Mouse (Mus musculus) CH12.LX (cell line): ENCODE data around the gene Rab3d. TPM values are rescaled to one million over a fixed set of nuclear protein-coding genes. Genes with fewer than 3 reads are reported as not detected.
"Not testable (repeated sequence)": the region's sequence is repeated elsewhere in the genome, so short reads cannot be mapped to it uniquely, and the experiment has no call there.

ENCODE experiments used
- DNase-seq: peaks from one replicate; pipeline ENCODE4 v3.0.0-alpha.2; 2013; ENCODE audit errors: extremely low read depth
- H3K27ac ChIP-seq: 2 replicates; pipeline ENCODE4 v1.5.1; 2012; ENCODE audit warnings: low read depth, mild to moderate bottlenecking, control low read depth, moderate library complexity; ENCODE audit not compliant: insufficient read depth
- H3K27me3 ChIP-seq: replicated peaks from 2 replicates; pipeline ENCODE3; 2012; ENCODE audit warnings: inconsistent platforms
- H3K36me3 ChIP-seq, 2 experiments: replicated peaks in 1 of 2; 2 replicates each; pipeline versions ENCODE3 to v1.6.1; 2012; ENCODE audit warnings: inconsistent platforms in 1 of 2, low read length in 1 of 2, mild to moderate bottlenecking in 1 of 2, mixed read lengths in 1 of 2, moderate library complexity in 1 of 2; ENCODE audit not compliant: control insufficient read depth in 1 of 2, insufficient read depth in 1 of 2
- H3K4me1 ChIP-seq, 2 experiments: 2 replicates each; pipeline ENCODE4 v1.6.1; 2012; ENCODE audit warnings: inconsistent platforms in 1 of 2, moderate library complexity in 1 of 2; ENCODE audit not compliant: insufficient read depth in 2 of 2, control insufficient read depth in 1 of 2
- H3K4me2 ChIP-seq: 2 replicates; pipeline ENCODE4 v1.6.1; 2012; ENCODE audit warnings: low read depth, mild to moderate bottlenecking, control low read depth; ENCODE audit not compliant: poor library complexity, insufficient read depth, severe bottlenecking
- H3K4me3 ChIP-seq, 3 experiments: fragments of 150-350 bp in 1 of 3; sonication (generic) in 1 of 3; replicated peaks in 1 of 3; 2 replicates each; pipeline versions ENCODE3 to v1.5.1; 2011 to 2012; ENCODE audit warnings: low read depth in 2 of 3, low read length in 2 of 3, mild to moderate bottlenecking in 2 of 3, moderate library complexity in 2 of 3, control low read depth in 1 of 3, improper control_type of control experiment in 1 of 3, inconsistent platforms in 1 of 3, mixed read lengths in 1 of 3; ENCODE audit not compliant: poor library complexity in 1 of 3
- H3K79me2 ChIP-seq: replicated peaks from 2 replicates; pipeline ENCODE4 v1.6.1; 2012; ENCODE audit warnings: mild to moderate bottlenecking, moderate library complexity; ENCODE audit not compliant: control insufficient read depth, poor library complexity, insufficient read depth, severe bottlenecking; ENCODE audit errors: extremely low read depth
- H3K9ac ChIP-seq: 2 replicates; pipeline ENCODE4 v1.6.1; 2012; ENCODE audit warnings: low read depth, mild to moderate bottlenecking, control low read depth, moderate library complexity; ENCODE audit not compliant: insufficient read depth
- H3K9me3 ChIP-seq: replicated peaks from 2 replicates; pipeline ENCODE3; 2012; ENCODE audit warnings: low read length, inconsistent platforms, mixed read lengths
- E2F4 ChIP-seq: IDR thresholded peaks from 2 replicates; pipeline ENCODE4 v1.6.1; 2011; ENCODE audit warnings: low read depth, low read length, improper control_type of control experiment; ENCODE audit not compliant: insufficient replicate concordance
- GABPA ChIP-seq: IDR thresholded peaks from 2 replicates; pipeline ENCODE4 v1.6.1; 2012; ENCODE audit warnings: low read depth, low read length, improper control_type of control experiment, inconsistent platforms; ENCODE audit not compliant: insufficient replicate concordance
- IRF4 ChIP-seq: IDR thresholded peaks from 2 replicates; pipeline ENCODE4 v1.6.1; 2014; ENCODE audit warnings: low read depth, mild to moderate bottlenecking, inconsistent platforms, low read length, improper control_type of control experiment
- JUN ChIP-seq: IDR thresholded peaks from 2 replicates; pipeline ENCODE4 v1.6.1; 2011; ENCODE audit warnings: low read depth, mild to moderate bottlenecking, low read length, improper control_type of control experiment, moderate library complexity; ENCODE audit not compliant: insufficient read depth
- MAFK ChIP-seq: IDR thresholded peaks from 2 replicates; pipeline ENCODE4 v1.6.1; 2011; ENCODE audit warnings: low read length, improper control_type of control experiment; ENCODE audit not compliant: insufficient replicate concordance
- RAD21 ChIP-seq: IDR thresholded peaks from 2 replicates; pipeline ENCODE4 v1.6.1; 2011; ENCODE audit warnings: low read depth, mild to moderate bottlenecking, low read length, improper control_type of control experiment, moderate library complexity
- RCOR1 ChIP-seq: conservative IDR thresholded peaks from 2 replicates; pipeline ENCODE4 v1.6.1; 2012; ENCODE audit warnings: low read depth, mild to moderate bottlenecking, inconsistent platforms, low read length, improper control_type of control experiment
- UBTF ChIP-seq: IDR thresholded peaks from 2 replicates; pipeline ENCODE4 v1.6.1; 2012; ENCODE audit warnings: low read depth, mild to moderate bottlenecking, inconsistent platforms, low read length, improper control_type of control experiment, moderate library complexity
- USF2 ChIP-seq: conservative IDR thresholded peaks from 2 replicates; pipeline ENCODE4 v1.6.1; 2011; ENCODE audit warnings: low read depth, low read length, improper control_type of control experiment
- dilution Hi-C: fragments of 300-500 bp; cut with MboI; formaldehyde crosslinking; loops from 2 replicates; pipeline ENCODE4 v1.14.3; 2020; ENCODE audit warnings: low sequenced_read_pairs; ENCODE audit not compliant: extremely low pct_unique_long_range_greater_than_20kb, extremely low pct_ligation_motif_present
- in situ Hi-C: fragments of 300-500 bp; cut with MboI; formaldehyde crosslinking; loops from 3 replicates; pipeline ENCODE4 v1.14.3; 2019; ENCODE audit warnings: low sequenced_read_pairs, low pct_ligation_motif_present, low pct_unique_long_range_greater_than_20kb, mixed read lengths
- polyA plus RNA-seq: library from polyadenylated mRNA; unstranded; fragments of >175 nt; gene quantifications from 2 replicates; pipeline ENCODE4 v1.2.1, GENCODE M21; 2012; ENCODE audit warnings: low read depth; ENCODE audit not compliant: insufficient read length
- total RNA-seq, 2 experiments: library from RNA; depleted of rRNA; stranded (reverse); fragments of 300-350 nt in 1 of 2; fragments of >200 nt in 1 of 2; gene quantifications; 2 replicates each; pipeline ENCODE4 v1.2.3; 2012 to 2014

Gene Rab3d
- total and polyA plus RNA-seq, 3 experiments, result 0.90 to 3.7 (median 0.91) TPM

DNA sequence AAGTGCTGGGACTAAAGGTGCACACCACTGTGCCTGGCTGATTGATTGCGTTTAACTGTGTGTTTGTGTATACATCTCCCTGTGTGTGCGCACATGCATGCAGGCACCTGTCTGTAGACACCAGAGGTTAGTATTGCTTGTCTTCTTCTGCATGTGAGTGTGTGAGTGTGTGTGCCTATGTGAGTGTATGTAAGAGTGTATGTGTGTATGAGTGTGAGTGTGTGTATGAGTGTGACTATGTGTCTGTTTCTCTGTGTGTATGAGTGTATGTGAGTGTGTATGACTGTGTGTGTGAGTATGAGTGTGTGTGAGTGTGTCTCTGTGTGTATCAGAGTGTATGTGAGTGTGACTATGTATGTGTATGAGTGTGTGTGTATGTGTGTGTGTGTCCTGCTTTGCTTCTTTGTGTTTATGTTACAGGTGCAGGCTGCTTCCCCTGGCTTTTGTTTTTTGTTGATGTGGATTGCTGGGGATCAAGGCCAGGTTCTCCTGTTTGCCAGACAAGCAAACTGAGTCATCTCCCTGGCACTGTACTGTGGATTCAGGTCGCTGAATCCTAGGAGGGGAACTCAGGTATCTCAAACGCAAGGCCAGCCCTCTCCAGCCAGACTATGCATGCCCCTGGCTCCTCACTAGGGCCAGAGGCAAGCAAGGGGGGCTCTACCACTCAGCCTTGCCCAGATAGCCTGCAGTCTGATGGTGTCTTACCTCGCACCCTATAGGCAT lies 52.2 kb downstream of the Rab3d start:
- 0 out of 4 replicates have a peak, but pooled peaks cover 0 to 2% of the 10 kb centered on the region in 2 experiments for H3K4me1 ChIP-seq
- H3K27ac ChIP-seq, result no peak overlapping the region
- no peak for TF ChIP-seq RAD21
- TF ChIP-seq JUN, result no peak
- no peak for TF ChIP-seq MAFK
- in situ Hi-C loops, result no loop called here
- dilution Hi-C loops, result no loop called here
- H3K36me3 ChIP-seq, result no peaks in the 10 kb centered on the region
- no peak for DNase-seq
- H3K4me2 ChIP-seq, result no peak overlapping the region
- peaks cover 46% of the 10 kb centered on the region for H3K27me3 ChIP-seq
- no peak overlapping the region for H3K4me3 ChIP-seq
- no peaks in the 10 kb centered on the region for H3K79me2 ChIP-seq
- H3K9me3 ChIP-seq, result peaks cover 9% of the 10 kb centered on the region
- no peak overlapping the region for H3K9ac ChIP-seq

DNA sequence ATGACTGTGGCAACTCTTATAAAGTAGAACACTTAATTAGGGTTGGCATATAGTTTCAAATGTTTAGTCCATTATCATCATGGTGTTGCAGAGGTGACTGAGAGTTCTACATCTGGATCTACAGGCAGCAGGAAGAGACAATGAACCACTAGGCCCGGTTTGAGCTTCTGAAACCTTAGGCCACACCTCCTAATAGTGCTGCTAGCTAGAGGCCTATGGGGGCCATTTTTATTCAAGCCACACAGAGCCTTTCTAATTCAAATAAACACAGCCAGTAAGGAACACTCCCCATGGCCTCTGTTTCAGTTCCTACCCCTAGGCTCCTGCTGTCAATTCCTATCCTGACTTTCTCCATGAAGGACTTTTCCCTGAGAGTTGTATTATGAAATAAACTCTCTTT lies 55.8 kb downstream of the Rab3d start:
- Histone ChIP-seq H3K4me3 (no peak overlapping the region), H3K4me1 (no peaks in the 10 kb centered on the region), H3K4me2 (no peak overlapping the region), H3K9ac (no peak overlapping the region), H3K79me2 (no peaks in the 10 kb centered on the region), H3K9me3 (peaks cover 11% of the 10 kb centered on the region), H3K27ac (no peak overlapping the region), H3K27me3 (peaks cover 31% of the 10 kb centered on the region), H3K36me3 (no peaks in the 10 kb centered on the region)
- no peak for DNase-seq
- in situ Hi-C loops (no loop called here), dilution Hi-C loops (no loop called here)
- TF ChIP-seq GABPA (no peak), RCOR1 (no peak), IRF4 (no peak), E2F4 (no peak), UBTF (no peak), USF2 (no peak), JUN (no peak)

DNA sequence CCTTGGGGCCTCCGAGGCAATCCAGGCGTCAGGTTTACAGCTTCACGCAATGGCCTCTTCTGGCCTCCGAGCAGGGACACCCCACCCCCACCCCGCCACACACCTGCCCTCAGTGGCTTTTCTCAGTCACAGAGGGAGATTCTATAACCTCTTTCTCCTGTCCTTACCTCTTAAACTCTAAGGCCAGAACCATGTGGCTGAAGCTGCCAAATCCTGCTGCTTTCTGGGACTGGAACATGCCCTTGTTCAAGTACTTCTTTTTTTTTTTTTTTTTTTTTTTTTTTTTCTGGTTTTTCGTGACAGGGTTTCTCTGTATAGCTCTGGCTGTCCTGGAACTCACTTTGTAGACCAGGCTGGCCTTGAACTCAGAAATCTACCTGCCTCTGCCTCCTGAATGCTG lies 57.6 kb downstream of the Rab3d start:
- DNase-seq, H3K4me2 ChIP-seq, dilution Hi-C loops, H3K36me3 ChIP-seq, H3K27ac ChIP-seq, H3K9ac ChIP-seq, H3K4me3 ChIP-seq, in situ Hi-C loops, H3K79me2 ChIP-seq, H3K4me1 ChIP-seq: not testable (repeated sequence)
- H3K9me3 ChIP-seq, result peaks cover 11% of the 10 kb centered on the region
- H3K27me3 ChIP-seq, result peaks cover 24% of the 10 kb centered on the region
